Mouse (Mus musculus) neural tube, embryonic 10.5 days (tissue): ENCODE measurements around the gene Neurl3.

ENCODE experiments used
- DNase-seq: peaks from one replicate; pipeline ENCODE4 v3.0.0-alpha.2; 2017; ENCODE audit warnings: low spot score; ENCODE audit errors: extremely low spot score

The Neurl3 gene

DNA sequence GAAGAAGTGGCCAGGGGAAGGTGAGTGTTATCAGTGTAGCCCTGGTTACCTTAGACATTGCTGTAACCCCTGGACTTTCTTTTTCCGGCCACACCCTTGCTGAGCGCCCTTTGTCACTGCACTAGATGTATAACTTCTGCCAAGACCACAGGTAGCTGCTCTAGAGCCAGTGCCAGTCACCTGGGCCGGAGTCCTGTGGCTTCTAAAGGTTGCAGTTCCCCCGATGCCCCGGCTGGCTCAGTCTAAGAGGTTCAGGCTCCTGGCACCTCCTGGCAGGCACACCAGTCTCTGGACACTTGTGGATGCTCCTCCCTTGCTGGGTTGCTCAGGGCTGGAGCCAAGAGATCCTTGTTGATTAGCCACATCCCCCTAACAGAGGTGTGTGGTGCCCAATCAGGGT, at the start of gene Neurl3:
Gene Neurl3, minus strand, starts transcription at position 225 of the 400 bp plus-strand sequence.
- DNase-seq = no peak

DNA sequence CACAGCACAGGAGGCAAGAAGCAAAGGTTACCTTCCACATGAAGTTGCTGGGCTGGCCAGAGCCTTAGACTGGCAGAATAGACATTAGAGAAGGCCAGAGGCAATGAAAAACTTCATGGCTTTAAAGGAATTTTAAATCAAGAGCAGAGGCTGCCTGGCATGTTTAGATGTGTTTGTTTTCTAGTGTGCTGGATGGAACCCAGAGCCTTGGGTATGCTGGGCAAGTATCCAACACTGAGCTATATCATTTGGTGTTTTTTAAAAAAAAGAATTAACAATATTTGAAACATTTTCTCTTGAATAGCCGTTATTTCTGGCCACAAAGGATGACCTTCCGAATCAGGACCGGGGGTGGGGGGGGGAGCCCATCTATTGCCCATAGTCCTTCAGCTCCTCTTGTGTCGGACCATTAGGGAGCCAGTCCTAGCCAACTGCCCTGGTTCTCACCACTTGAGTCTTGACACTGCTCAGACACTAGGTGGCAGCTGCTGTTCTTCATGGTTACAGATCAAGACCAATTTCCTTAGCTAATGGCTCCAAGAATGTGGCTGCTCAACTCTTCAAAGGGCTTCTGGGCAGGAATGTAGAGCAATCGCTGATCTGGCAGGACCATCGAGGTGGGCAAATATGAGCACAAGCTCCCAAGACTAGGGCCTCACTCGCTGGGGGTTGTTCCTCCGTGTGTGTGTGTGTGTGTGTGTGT, 49.4 kb upstream of the Neurl3 start:
- no peak for DNase-seq

DNA sequence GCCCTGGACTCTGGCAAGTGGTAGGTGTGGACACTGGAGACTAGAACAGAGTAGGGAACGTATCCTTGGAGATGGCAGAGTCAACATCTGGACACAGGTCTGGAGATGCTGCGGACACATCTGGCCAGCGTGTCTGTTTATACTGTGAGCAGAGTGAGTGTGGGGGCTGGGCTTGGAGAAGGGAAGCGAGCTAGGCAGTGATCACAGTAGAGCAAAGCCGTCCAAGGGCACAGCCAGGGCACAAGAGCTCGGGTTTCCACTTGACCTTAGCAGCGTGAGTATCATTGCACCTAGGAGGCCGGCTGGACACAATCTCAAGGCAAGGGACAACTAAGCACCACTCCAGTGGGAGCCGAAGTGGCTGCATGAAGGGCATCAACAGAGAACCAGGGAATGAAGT, 48.6 kb upstream of the Neurl3 start:
- no peak for DNase-seq

DNA sequence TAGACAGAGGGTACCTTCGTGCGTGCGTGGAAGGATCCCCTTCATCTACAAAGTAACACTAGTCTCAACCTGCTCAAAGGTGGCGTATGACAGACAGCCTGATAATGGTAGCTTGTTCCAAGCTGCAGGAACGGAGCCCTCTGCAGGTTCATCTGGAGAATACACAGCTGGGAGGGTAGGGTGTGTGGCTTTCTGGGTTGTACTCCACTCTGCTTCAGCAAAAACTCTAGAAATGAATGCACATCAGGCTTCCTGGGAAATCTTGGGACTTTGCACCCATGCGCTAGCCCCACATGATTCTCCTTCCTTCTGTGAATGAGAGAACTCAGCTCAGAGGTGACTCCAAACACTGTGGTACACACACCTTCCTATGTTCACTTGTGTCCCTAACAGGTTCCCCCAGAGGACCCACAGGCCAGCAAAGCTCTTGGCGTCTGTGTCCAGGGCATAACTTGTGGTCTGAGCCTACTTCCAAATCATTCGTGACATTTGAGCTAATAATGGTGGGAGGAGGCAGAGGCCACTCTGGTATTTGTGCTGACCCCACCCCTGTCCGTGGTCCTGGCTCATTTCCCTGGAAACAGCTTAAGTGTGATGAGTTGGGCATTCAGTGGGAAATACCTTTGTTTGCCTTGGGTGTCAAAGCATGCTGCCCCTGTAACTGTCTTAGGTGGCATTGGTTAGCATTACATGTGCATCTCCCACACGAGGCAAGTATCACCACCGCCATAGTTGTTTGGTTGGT, 47.5 kb upstream of the Neurl3 start:
- no peak for DNase-seq

DNA sequence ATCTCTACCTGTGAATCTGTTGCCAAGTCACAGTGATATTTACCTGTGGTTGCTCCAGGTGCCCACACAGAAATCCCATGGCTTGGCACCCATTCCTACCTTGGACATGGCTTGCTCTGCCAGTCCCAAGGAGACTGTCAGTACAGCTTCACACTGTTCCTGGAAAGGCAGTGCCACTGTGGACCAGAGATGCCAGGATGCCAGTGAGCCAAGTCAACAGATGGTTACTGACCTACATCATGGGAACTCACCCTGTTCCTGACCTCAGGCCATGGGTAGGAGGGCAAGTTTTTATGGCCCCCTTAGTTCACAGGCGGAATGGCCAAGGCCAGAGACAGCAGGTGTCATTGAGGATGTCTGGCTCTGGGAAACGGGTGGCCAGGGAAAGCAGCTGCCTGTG, 46.7 kb upstream of the Neurl3 start:
- DNase-seq = no peak

DNA sequence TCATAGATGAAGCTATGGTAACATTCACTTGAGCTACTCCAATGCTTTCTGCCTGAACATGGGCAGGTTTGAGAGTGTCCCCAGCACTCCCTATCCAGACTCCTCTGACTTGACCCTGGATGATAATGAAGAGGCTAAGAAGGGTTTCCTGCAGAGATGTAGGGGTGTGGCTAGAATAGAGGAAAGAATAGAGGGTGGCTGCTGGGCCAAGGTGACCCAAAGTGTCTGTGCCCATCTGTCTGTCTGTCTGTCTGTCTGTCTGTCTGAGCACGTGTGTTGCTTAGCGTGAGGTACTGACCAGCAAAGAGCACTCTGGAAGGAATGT, 41.3 kb upstream of the Neurl3 start:
- DNase-seq = no peak

DNA sequence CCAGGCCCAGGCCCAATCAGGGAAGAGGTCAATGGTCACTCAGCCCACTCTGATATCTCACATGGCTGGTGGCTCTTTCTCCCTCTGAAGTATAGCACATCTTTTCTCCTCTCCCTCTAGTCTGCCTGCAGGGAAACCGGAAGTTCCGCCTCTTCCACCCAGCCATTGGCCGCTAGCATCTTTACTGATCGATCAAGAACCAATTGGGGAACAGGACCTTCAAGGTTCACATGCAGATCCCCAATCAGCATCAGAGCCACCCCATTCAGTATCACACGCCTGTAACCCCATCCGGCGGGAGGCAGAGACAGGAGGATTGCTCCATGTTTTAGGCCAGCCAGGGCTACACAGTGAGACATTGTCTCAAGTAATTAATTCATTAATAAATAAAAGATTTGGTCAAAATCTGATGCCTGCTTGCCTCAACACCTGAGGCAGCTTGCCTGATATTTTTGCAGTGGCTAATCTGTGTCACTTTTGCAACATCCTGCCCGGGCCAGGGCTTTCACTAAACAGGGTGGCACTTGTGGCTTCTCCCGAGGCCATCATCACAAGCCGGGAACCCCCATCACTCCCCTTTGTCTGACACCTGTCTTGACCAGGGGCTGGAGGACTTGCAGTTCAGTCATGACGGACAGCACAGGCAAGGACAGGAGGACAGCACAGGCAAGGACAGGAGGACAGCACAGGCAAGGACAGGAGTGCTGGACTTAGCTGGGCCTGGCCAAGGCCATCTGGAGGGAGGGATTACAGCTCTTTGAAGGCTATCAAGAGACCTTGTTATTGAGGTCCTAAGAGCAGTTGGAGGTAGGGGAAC, 40.7 kb upstream of the Neurl3 start:
- DNase-seq = no peak

DNA sequence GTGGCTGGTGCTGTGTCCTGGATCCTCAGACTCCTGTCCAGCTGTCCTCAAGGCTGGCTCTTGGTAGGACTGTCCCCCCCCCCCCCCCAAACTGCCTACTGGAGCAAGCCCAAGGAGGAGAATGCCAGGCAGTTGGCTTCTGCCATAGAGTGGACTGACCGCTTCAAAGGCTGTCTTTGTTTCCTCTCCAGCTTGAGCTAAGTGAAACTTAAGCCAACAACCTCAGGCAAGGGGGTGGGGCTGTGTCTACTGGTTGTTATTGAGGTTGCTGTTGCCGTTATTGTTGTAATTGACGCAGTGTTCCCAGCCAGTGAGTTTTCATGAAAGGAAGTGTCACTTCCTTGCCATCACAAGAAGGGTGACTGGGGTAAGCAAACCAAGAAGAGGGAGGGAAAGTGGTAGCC, 35.0 kb upstream of the Neurl3 start:
- no peak for DNase-seq

DNA sequence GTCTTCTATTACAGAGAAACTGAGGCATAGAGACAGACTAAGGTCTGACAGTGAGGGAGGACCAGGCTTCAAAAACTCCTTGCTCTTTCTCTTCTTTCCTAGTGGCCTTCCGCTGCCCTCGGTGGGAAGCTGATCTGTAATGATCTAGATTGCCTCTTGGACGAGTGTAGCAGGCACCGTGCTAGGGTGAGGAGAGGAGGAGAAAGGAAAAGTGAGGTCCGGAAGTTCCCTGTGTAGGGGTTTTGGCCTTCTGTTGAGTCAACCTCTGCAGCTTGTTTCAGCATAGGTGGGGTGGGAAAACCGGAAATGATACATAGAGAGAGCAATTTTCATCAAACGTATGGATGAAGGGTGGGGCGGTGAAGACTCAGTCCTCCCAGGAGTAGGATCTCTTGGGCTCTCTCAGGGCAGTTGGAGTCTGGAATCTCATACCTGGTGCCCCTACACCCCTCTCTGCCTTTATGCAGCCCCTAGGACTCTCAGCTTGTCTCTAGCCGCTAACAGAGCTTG, 34.5 kb upstream of the Neurl3 start:
- no peak for DNase-seq

DNA sequence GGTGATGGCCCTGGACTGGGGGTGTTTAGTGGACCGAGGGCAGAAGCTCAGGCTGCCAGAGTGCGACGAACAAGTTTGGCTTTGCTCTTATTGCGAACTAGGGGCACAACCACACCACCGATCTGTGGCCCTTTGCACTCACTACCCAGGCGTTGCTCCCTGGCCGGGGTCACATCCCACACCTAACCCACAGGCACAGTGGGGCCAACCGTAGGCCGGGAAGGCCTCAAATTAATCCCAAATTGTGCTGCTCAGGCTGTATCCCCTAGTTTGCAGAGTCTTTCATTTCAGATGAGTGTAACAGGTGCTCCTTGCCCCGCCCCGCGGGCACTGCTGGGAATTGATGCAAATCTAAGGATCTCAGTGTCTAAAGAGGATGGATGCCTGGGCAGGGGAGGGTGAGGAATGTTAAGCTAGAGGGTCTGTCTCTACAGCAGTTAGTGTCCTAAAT, 34.0 kb upstream of the Neurl3 start:
- peak; percentile 34 for DNase-seq

DNA sequence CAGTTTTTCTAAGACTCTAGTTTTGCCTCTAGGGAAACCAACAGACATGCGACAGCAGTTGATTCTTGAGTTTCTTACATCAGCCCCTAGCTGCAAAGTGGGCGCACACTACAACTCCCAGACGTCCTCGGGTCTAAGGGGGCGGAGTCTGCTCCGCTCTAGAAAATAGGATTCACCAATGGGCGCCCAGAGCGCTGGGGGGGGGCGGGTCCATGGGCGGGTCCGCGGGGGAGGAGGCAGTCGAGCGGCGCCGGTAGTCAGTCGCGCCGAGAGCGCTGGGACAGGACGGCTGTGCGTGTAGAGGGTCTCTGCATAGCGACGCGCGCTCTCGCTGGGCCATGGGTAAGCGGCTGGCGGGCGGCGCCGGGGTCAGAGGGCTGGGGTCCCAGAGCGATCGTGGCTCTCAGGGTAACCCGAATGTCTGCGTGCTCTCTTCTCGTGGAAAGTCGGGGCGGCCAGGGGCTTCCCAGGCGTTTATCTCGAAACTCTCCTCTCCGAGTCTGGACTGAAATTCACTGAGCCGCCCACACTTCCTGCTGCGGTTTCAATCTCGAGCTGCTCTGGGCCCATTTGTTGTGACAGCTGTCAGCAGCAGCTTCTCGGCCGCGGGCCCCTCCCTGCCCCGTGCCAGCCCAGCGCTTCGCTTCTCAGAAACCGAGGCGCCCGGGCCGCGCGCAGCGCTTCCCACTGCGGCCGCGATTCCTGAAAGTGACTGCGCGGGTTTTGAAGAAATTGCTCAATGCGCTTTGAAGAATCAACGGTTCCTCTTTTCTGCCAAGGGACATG, 33.2 kb upstream of the Neurl3 start, which contains the start of gene Arid5a:
Gene Arid5a, plus strand, starts transcription at position 239 of the 786 bp plus-strand sequence.
- peak; percentile 91 for DNase-seq

DNA sequence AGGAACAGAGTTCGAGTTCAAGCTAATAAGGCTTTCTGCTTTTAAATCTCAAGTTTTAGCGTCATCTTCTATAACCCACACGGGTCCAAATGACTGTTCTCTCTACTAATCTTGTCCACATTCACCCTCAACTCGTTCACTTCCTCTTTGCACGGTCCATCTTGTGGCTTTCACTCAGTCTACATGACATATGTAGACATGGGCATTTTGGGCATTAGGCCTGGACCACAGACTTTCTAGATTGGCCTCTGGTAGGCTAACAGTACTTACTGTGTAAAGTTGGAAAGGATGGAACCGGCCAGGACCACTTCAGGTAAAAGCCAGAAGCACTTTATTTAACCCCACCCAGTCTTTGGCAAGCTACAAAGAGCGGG, 32.6 kb upstream of the Neurl3 start:
- DNase-seq = no peak

DNA sequence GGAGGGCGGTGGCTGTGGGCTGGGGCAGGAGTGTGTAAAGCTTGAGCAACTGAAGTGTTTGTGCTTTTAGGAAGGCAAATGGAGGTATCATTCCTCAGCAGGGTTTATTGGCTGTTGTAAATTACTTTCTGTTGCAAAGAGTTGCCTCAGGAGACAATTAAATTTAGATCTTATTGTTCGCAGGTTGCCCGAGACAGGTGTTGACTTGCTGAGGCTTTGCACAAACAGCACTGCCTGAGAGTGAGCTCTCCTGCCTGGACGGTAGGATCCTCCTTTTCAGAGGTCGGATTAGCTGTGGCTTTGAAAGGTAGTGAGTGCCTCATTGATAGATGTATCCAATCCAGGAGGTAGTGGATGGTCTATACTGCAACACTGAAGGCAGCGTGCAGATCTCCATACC, 31.6 kb upstream of the Neurl3 start:
- DNase-seq = no peak

DNA sequence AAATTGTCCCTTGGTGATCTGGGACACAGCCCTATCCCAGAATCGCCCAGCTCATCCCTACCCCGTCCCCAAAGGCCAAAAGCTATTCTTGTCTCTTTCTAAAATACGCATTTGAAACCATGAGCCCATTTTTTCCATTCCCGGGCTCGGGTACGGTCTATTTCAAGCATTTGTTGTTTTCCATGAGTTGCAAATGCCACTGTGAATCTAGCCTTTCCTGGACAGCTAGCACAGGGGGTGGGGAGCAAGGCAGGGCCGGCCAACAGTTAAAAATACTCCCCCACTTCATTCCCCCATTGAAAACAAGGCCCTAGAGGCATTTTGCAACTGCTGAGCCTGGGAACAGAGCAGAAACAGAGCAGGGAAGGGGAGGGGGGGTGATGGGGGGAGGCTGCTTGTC, 30.3 kb upstream of the Neurl3 start:
- DNase-seq = no peak

DNA sequence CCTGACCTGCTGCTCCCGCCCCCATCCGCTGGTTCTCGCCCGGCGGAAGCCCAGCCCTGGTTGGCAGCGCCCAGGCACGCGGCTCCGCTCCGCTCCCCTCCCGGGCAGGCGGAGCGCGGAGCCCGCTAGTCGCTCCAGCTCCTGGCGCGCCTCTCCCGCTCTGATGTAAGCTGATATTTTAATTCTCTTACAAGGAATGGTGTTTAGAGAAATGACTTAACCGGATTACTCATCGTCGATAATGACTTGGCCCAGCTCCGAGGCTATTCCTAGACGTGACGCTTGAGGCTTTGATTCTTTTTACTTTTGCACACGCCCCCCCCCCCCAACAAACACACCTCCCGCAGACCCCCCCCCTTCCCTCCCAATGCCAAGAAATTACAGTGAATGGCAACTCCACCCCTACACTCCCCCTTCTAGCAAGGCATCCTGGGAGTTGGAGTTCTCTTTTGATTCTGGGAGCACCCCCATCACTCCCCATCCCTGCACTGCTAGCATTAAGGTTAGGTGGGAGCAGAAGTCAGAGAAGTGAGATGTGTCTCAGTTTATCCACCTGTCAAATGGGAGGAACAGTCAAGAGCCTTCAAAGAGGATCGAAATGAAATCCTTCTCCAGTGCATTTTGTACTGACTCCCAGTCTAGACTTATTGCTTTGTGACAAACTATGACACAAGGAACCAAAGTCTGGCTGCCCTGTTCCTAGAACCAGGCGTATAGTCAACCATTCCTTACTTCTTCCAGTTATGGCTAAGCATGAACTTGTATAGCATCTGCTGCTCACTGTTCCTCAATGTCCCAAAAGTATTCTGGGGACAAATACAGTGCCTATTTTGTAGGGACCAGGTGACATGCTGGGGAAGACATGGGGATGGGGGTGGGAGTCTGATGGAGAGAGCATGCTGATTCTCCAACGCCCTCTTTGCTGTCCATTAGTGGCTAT, 29.2 kb upstream of the Neurl3 start:
- no peak for DNase-seq

DNA sequence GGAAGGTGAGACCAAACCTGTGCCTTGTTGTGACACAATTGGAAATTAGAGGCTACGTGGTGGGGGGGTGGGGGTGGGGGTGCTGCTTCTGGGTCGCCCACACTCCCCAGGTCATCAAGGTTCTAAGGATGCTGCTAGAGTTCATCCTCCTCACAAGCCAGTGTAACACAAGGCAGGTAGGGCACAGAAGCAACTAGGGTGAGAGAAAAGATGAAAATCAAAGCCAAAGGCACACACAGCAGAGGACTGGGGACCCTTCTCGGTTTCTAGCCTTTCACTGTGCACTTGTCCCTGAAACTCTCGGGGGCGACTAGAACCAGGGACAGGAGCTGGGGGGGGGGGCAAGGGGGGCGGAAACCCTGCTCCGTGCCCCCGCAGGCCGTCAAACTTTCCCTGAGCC, 28.5 kb upstream of the Neurl3 start:
- DNase-seq = no peak

DNA sequence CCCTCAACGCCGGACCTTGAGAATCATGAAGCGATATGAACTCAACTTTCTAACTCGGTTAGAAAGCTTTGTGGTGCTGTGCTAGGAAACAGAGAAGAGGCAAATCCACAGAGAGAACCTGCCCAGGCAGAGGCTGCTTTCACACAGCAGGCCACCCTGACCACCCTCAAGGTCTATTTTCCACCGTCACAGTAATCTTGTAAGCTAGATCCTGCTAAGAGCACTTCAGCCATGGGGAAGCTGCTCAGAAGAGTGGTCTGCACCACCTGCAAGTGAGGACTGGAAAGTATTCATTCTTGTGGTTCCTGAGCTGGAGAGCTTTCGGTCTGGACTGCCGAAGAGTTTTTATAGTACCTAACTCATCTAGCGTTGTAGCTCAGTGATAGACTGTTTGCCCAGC, 27.8 kb upstream of the Neurl3 start:
- no peak for DNase-seq

DNA sequence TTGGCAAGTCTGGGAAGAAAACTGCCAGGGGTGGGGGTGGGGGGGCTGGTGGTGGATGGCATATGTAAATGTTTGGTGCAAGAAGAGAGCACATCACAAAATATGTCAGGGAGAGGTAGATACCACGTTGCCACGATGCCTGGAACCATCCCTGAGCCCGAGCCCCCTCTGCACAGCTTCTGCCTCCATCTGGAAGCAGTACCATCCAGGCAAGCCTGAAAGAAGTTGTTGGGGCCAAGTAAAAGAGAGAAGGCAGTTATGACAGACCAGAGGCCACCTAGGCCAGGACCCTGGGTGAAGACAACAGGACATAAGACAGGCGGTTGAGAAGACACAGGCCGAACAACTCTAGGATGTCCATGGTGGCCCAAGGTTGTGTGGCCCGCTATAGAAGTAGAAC, 26.0 kb upstream of the Neurl3 start:
- no peak for DNase-seq

DNA sequence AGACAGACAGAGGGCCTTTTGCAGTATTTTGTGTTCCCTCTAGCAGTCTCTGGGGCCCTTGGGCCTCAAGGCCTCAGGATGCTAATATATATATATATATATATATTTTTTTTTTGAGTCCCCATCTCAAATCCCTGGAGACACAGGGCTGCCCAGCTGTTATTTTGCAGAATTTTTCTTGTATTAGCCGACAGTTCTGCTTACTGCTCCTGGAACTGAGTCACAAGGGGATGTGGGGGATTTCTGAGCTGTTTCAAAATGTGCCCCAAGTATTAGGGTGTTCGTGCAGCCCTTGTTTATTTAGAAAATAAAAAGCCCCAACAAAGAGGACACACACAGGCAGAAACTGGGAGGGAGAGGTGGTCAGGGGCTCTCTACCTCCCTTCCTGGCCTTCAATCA, 25.2 kb upstream of the Neurl3 start:
- no peak for DNase-seq

DNA sequence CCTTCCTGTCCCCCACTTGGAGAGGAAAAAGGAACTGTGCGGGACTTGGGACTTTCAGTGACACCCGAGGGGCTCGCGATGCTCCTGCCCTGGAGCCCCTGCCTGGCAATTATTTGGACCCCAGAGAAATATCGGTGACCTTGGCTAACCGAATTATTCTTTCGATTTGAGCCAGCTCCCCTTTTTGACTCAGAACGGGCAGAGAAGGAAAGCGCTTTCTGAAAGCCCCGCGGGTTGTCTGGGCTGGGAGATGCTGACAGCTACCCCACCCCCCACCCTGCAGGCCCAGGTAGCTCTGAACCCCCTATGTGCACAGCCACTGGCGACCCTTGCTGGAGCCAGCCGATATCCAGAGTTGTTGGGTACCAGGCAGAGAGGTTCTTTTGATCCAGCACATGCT, 24.6 kb upstream of the Neurl3 start:
- no peak for DNase-seq
